Mouse (Mus musculus): ENCODE data around the gene Emx2. TPM values are rescaled to one million over a fixed set of nuclear protein-coding genes. Genes with fewer than 3 reads are reported as not detected.

Gene Emx2
- 75.6 and 78.9 TPM in 2 replicates for polyA plus RNA-seq (2014; fragmentation: Nextera tagmentation; extraction: Ambion mirVana)

DNA sequence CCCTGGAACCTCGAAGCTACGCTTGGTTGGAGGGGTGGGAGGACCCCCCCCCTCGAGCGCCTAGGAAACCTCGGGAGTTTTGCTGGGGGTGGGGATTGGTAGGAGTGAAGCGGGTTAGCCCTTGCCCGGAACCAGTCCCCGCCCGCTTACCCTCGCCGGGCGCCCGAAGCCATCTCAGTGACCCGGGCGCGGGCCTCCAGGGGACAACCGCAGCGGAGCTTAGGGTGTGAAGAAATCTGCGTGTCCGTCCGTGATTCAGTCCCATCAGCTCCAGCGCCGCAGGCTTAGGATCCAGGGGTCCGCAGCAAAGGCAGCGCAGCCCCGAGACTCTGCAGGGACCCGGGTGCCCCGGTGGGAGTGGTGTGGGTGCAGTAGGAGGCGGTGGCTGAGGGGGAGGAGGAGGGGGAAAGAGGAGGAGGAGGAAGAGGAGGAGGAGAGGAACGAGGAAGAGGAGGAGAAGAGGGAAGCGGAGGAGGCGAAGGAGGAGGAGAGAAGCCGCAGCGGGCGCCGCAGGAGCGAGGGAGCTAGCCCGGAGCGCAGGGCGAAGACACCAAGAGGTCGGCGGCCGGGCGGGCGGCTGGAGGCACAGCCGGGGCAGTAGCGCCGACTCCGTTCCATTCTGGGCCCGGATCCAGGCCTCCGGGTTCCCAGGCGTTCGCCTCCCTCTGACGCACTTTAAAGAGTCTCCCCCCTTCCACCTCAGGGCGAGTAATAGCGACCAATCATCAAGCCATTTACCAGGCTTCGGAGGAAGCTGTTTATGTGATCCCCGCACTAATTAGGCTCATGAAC, at the start of gene Emx2:
Emx2 (plus strand) TSS at position 422 of the 792 bp plus-strand sequence.
- peak within 1 kb of the TSS; percentile 99 for H3K9ac ChIP-seq (ENCODE audit: low read length)
- DNase-seq (ENCODE audit: low spot score) (peak; percentile 95), ATAC-seq (replicated peaks; ENCODE audit: low FRiP score) (peak; percentile 86)
- H3K27ac ChIP-seq (ENCODE audit: low read depth, low read length), result peak within 1 kb of the TSS; percentile 99
- H3K4me1 ChIP-seq (replicated peaks; ENCODE audit: control insufficient read depth, insufficient read depth, low read length), result peaks cover 5% of the 10 kb centered on the region
- peaks cover 25% of the 10 kb centered on the region for H3K27me3 ChIP-seq (ENCODE audit: control insufficient read depth, insufficient read depth, low read length)
- H3K4me3 ChIP-seq (ENCODE audit: low read depth, low read length), result peak within 1 kb of the TSS; percentile 88
- H3K36me3 ChIP-seq (ENCODE audit: control insufficient read depth, insufficient read depth, low read length), result no peaks in the 10 kb centered on the region
- peak within 1 kb of the TSS; percentile 72 for H3K4me2 ChIP-seq (ENCODE audit: low read depth, low read length, severe bottlenecking)
- H3K9me3 ChIP-seq (ENCODE audit: control insufficient read depth, low read length), result no peaks in the 10 kb centered on the region
- WGBS, result under 1% methylated on average over 53 of the region's 58 CpGs

DNA sequence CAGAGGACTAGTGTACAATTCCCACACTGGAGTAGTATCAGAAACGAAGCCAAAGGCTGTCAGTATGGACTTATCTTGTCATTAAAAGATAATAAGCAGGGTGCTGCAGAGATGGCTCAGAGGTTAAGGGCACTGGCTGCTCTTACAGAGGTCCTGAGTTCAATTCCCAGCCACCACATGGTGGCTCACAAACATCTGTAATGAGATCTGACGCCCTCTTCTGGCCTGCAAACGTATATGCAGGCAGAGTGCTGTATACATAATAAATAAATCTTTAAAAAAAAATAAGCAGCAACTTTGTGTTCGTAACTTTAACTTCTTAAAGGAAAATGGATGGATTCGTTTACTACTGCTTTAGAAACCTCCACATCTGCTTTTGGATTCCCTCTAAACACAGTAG, 44.0 kb upstream of the Emx2 start:
- Histone ChIP-seq H3K36me3 (ENCODE audit: control insufficient read depth, insufficient read depth, low read length) (no peaks in the 10 kb centered on the region), H3K9ac (ENCODE audit: low read length) (no peak overlapping the region), H3K4me1 (replicated peaks; ENCODE audit: control insufficient read depth, insufficient read depth, low read length) (peaks cover 5% of the 10 kb centered on the region; the same call in 1 of the 2 replicates), H3K27ac (ENCODE audit: low read depth, low read length) (no peak overlapping the region), H3K9me3 (ENCODE audit: control insufficient read depth, low read length) (no peaks in the 10 kb centered on the region), H3K4me2 (ENCODE audit: low read depth, low read length, severe bottlenecking) (no peak overlapping the region), H3K4me3 (ENCODE audit: low read depth, low read length) (no peak overlapping the region), H3K27me3 (ENCODE audit: control insufficient read depth, insufficient read depth, low read length) (no peaks in the 10 kb centered on the region)
- DNase-seq (ENCODE audit: low spot score) (no peak), ATAC-seq (replicated peaks; ENCODE audit: low FRiP score) (no peak)
- WGBS, result 62% methylated on average over 5 of the region's 5 CpGs

DNA sequence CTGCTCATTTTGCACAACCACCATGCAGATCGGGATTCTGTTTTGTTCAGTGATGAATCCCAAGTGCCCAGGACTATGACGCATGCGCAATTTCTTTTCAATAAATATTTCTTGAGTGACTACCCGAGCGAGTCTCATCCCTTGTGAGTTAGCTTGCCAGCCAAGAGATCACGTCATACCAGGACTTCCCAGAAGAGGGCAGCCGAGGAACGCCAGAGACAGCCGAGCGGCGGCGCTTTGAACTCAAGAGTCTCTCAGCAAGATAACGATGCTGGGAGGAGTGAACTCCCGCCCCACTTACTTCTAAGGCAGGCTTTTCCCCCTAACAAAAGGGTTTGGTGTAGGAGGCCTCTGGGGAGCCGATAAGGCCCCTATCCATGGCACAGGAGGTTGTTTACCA, 40.1 kb upstream of the Emx2 start:
- H3K4me2 ChIP-seq (ENCODE audit: low read depth, low read length, severe bottlenecking), result peak overlapping the region; percentile 18; the same call in 1 of the 2 replicates
- ATAC-seq (replicated peaks; ENCODE audit: low FRiP score), result no peak

DNA sequence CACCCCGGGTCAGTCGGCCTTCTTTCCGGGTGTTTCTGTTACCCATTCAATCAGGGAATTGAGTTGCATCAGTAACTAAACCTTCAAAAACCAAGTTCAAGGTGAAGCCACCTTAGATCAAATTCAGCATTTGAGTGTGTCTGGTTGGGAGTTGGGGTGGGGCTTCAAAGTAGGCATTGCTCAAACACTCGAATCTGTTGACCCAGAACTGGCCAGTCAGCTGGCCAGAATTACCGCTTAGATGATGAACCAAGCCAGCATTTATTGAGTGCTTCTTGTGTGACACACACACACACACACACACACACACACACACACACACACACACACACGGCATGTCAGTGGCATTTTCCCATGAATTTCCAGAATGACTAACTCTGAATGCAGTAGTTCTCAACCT, 39.5 kb upstream of the Emx2 start:
- Histone ChIP-seq H3K9ac (ENCODE audit: low read length) (no peak overlapping the region), H3K4me2 (ENCODE audit: low read depth, low read length, severe bottlenecking) (no peak overlapping the region), H3K36me3 (ENCODE audit: control insufficient read depth, insufficient read depth, low read length) (no peaks in the 10 kb centered on the region), H3K27me3 (ENCODE audit: control insufficient read depth, insufficient read depth, low read length) (no peaks in the 10 kb centered on the region), H3K9me3 (ENCODE audit: control insufficient read depth, low read length) (no peaks in the 10 kb centered on the region), H3K27ac (ENCODE audit: low read depth, low read length) (no peak overlapping the region), H3K4me3 (ENCODE audit: low read depth, low read length) (no peak overlapping the region), H3K4me1 (replicated peaks; ENCODE audit: control insufficient read depth, insufficient read depth, low read length) (peaks cover 16% of the 10 kb centered on the region)
- ATAC-seq (replicated peaks; ENCODE audit: low FRiP score) (no peak), DNase-seq (ENCODE audit: low spot score) (no peak)
- 81% methylated on average over 6 of the region's 6 CpGs for WGBS

More for the DNA sequence above, 40.1 kb upstream of the Emx2 start:
- no peak overlapping the region for H3K27ac ChIP-seq (ENCODE audit: low read depth, low read length)
- peak; percentile 95 for DNase-seq (ENCODE audit: low spot score)
- H3K36me3 ChIP-seq (ENCODE audit: control insufficient read depth, insufficient read depth, low read length), result no peaks in the 10 kb centered on the region
- 4% methylated on average over 15 of the region's 15 CpGs for WGBS
- no peak overlapping the region for H3K4me3 ChIP-seq (ENCODE audit: low read depth, low read length)
- no peaks in the 10 kb centered on the region for H3K27me3 ChIP-seq (ENCODE audit: control insufficient read depth, insufficient read depth, low read length)
- H3K9me3 ChIP-seq (ENCODE audit: control insufficient read depth, low read length), result no peaks in the 10 kb centered on the region
- H3K9ac ChIP-seq (ENCODE audit: low read length), result no peak overlapping the region
- H3K4me1 ChIP-seq (replicated peaks; ENCODE audit: control insufficient read depth, insufficient read depth, low read length), result peaks cover 12% of the 10 kb centered on the region

DNA sequence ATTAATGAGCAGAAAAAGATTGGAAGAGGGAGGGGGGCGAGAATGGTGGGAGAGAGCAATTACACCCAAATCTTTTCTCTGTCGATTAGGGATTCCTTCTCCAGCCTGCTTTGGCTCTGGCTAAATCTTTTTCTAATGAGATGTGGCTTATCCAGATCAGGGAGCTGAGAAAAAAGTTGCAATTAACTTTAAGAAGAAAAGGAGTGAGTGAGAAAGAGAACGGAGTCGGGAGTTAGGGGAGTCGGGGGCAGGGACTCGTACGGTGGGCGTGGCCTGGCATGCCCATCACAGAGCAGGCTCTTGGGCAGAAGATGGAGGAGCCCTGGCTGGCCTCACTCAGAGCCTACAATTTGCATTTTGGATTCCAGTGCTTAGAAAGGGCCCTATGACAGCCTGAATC, 35.8 kb upstream of the Emx2 start:
- WGBS, result 5% methylated on average over 8 of the region's 8 CpGs
- peak overlapping the region; percentile 14 for H3K4me3 ChIP-seq (ENCODE audit: low read depth, low read length)
- peak overlapping the region; percentile 64 for H3K27ac ChIP-seq (ENCODE audit: low read depth, low read length)
- H3K9ac ChIP-seq (ENCODE audit: low read length), result peak overlapping the region; percentile 36; the same call in 1 of the 2 replicates
- ATAC-seq (replicated peaks; ENCODE audit: low FRiP score) (peak; percentile 89), DNase-seq (ENCODE audit: low spot score) (peak; percentile 85)
- H3K4me1 ChIP-seq (replicated peaks; ENCODE audit: control insufficient read depth, insufficient read depth, low read length), result peaks cover 19% of the 10 kb centered on the region
- no peaks in the 10 kb centered on the region for H3K9me3 ChIP-seq (ENCODE audit: control insufficient read depth, low read length)
- peak overlapping the region; percentile 42 for H3K4me2 ChIP-seq (ENCODE audit: low read depth, low read length, severe bottlenecking)
- H3K27me3 ChIP-seq (ENCODE audit: control insufficient read depth, insufficient read depth, low read length), result no peaks in the 10 kb centered on the region
- H3K36me3 ChIP-seq (ENCODE audit: control insufficient read depth, insufficient read depth, low read length), result no peaks in the 10 kb centered on the region

DNA sequence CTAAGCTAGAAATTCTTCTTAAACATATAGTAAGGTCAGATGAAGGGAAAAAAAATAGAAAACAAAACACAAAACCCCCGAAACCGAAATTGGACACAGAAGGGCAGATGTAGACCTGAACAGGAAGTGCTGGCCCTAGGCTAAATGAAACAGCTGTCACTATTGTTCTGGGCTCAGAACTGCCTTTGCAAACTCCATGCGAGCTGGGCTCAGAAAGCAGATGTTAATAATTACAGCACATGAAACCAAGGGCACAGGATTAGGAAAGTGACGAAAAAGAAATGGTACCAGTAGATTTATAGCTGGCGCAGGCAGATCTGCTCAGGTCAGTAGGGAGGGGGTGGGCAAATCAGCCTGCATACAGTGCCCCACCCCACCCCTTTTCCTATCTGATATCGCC, 34.5 kb upstream of the Emx2 start:
- Histone ChIP-seq H3K27me3 (ENCODE audit: control insufficient read depth, insufficient read depth, low read length) (no peaks in the 10 kb centered on the region), H3K9me3 (ENCODE audit: control insufficient read depth, low read length) (peaks cover 5% of the 10 kb centered on the region; the same call in 1 of the 2 replicates), H3K9ac (ENCODE audit: low read length) (no peak overlapping the region), H3K36me3 (ENCODE audit: control insufficient read depth, insufficient read depth, low read length) (peaks cover 6% of the 10 kb centered on the region), H3K4me3 (ENCODE audit: low read depth, low read length) (no peak overlapping the region), H3K4me1 (replicated peaks; ENCODE audit: control insufficient read depth, insufficient read depth, low read length) (peaks cover 13% of the 10 kb centered on the region), H3K4me2 (ENCODE audit: low read depth, low read length, severe bottlenecking) (no peak overlapping the region), H3K27ac (ENCODE audit: low read depth, low read length) (0 out of 2 replicates have a peak overlapping the region, but pooled peaks have one; percentile 6)
- 49% methylated on average over 6 of the region's 6 CpGs for WGBS
- DNase-seq (ENCODE audit: low spot score) (no peak), ATAC-seq (replicated peaks; ENCODE audit: low FRiP score) (no peak)

DNA sequence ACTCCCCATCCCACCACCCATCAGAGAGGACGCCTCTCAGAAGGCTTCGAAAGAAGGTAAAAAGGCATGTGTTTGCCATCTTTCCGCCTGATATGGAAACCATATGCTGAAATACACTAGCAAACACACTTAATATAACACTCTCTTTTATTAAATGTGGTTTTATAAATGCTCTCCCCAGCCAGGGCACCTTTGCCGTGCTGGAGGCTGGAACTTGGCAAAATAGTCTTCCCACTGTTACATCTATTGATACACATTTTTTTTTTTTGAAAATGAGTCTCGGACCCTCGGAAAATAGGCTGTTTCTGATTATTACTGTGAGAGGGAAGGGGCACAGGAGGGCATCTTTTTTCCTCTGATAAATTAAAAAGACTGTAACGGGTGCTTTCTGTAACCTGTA, 33.2 kb upstream of the Emx2 start:
- ATAC-seq (replicated peaks; ENCODE audit: low FRiP score) (no peak), DNase-seq (ENCODE audit: low spot score) (no peak)
- H3K9ac ChIP-seq (ENCODE audit: low read length), result no peak overlapping the region
- no peak overlapping the region for H3K27ac ChIP-seq (ENCODE audit: low read depth, low read length)
- no peak overlapping the region for H3K4me3 ChIP-seq (ENCODE audit: low read depth, low read length)
- peaks cover 5% of the 10 kb centered on the region; the same call in 1 of the 2 replicates for H3K9me3 ChIP-seq (ENCODE audit: control insufficient read depth, low read length)
- 79% methylated on average over 7 of the region's 7 CpGs for WGBS
- H3K36me3 ChIP-seq (ENCODE audit: control insufficient read depth, insufficient read depth, low read length), result peaks cover 9% of the 10 kb centered on the region
- H3K27me3 ChIP-seq (ENCODE audit: control insufficient read depth, insufficient read depth, low read length), result no peaks in the 10 kb centered on the region
- H3K4me2 ChIP-seq (ENCODE audit: low read depth, low read length, severe bottlenecking), result no peak overlapping the region
- peaks cover 13% of the 10 kb centered on the region for H3K4me1 ChIP-seq (replicated peaks; ENCODE audit: control insufficient read depth, insufficient read depth, low read length)

DNA sequence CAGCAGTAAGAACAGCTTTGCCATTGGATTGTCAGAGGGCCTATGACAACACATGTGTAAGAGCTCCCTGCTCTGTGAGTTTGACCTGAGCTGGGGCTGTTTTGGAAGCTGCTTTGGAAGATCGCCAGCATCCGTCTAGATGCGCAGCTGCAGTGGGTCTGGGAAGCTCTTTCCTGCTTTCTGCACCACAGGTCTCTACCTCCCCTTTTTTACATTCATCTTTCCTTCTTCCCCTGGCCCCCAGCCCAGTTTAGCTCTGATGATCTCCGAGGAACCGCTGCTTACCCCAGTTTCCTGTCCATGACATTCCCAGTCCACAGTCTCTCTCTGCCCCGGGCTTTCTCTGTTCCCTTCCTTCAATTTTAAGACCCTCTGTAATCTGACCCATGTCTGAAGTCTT, 25.9 kb upstream of the Emx2 start:
- Histone ChIP-seq H3K36me3 (ENCODE audit: control insufficient read depth, insufficient read depth, low read length) (peaks cover 9% of the 10 kb centered on the region), H3K4me1 (replicated peaks; ENCODE audit: control insufficient read depth, insufficient read depth, low read length) (no peaks in the 10 kb centered on the region), H3K4me2 (ENCODE audit: low read depth, low read length, severe bottlenecking) (no peak overlapping the region), H3K27ac (ENCODE audit: low read depth, low read length) (no peak overlapping the region), H3K4me3 (ENCODE audit: low read depth, low read length) (no peak overlapping the region), H3K27me3 (ENCODE audit: control insufficient read depth, insufficient read depth, low read length) (no peaks in the 10 kb centered on the region), H3K9ac (ENCODE audit: low read length) (no peak overlapping the region), H3K9me3 (ENCODE audit: control insufficient read depth, low read length) (peaks cover 5% of the 10 kb centered on the region; the same call in 1 of the 2 replicates)
- ATAC-seq (replicated peaks; ENCODE audit: low FRiP score), result no peak
- no peak for DNase-seq (ENCODE audit: low spot score)
- WGBS, result 69% methylated on average over 6 of the region's 6 CpGs
